Mouse (Mus musculus) ES-E14 (cell line): Measurements from ENCODE around the gene Mknk2. TPM values are rescaled to one million over a fixed set of nuclear protein-coding genes. Genes with fewer than 3 reads are reported as not detected.
"Not testable (repeated sequence)": the region's sequence is repeated elsewhere in the genome, so short reads cannot be mapped to it uniquely, and the experiment has no call there.

Experiments used
- DNase-seq: peaks from one replicate; pipeline ENCODE4 v3.0.0-alpha.2; 2013; ENCODE audit warnings: low read depth, low spot score
- H3K27ac ChIP-seq: 2 replicates; pipeline ENCODE4 v1.5.1; 2012; ENCODE audit warnings: low read depth, mild to moderate bottlenecking, low read length, moderate library complexity, mixed read lengths; ENCODE audit not compliant: poor library complexity, insufficient read depth, severe bottlenecking
- H3K36me3 ChIP-seq: 2 replicates; pipeline ENCODE4 v1.6.1; 2012; ENCODE audit warnings: mild to moderate bottlenecking, low read length, moderate library complexity, mixed read lengths; ENCODE audit not compliant: control insufficient read depth, poor library complexity, insufficient read depth, severe bottlenecking
- H3K4me1 ChIP-seq, 2 experiments: fragments of 150-350 bp in 1 of 2; sonication (generic) in 1 of 2; 2 replicates each; pipeline ENCODE4 v1.6.1; 2012; ENCODE audit warnings: low read length in 2 of 2, mild to moderate bottlenecking in 1 of 2, mixed read lengths in 1 of 2; ENCODE audit not compliant: control insufficient read depth in 2 of 2, insufficient read depth in 2 of 2, poor library complexity in 1 of 2
- H3K4me3 ChIP-seq, 2 experiments: fragments of 150-350 bp in 1 of 2; sonication (generic) in 1 of 2; 2 replicates each; pipeline ENCODE4 v1.5.1; 2012; ENCODE audit warnings: low read length in 2 of 2, low read depth in 1 of 2, mild to moderate bottlenecking in 1 of 2, mixed read lengths in 1 of 2; ENCODE audit not compliant: insufficient read depth in 1 of 2, poor library complexity in 1 of 2, severe bottlenecking in 1 of 2
- H3K9ac ChIP-seq: 2 replicates; pipeline ENCODE4 v1.6.1; 2012; ENCODE audit warnings: low read depth, mild to moderate bottlenecking, low read length, mixed read lengths; ENCODE audit not compliant: poor library complexity, insufficient read depth, severe bottlenecking
- H3K9me3 ChIP-seq: fragments of 150-350 bp; sonication (generic); 2 replicates; pipeline ENCODE4 v1.6.1; 2012; ENCODE audit warnings: low read depth, mild to moderate bottlenecking, low read length; ENCODE audit not compliant: control insufficient read depth, insufficient read depth
- CHD2 ChIP-seq: IDR thresholded peaks from 2 replicates; pipeline ENCODE4 v1.6.1; 2014; ENCODE audit warnings: mild to moderate bottlenecking, low read depth, low read length, inconsistent platforms
- HCFC1 ChIP-seq: IDR thresholded peaks from 2 replicates; pipeline ENCODE4 v1.6.1; 2012; ENCODE audit warnings: low read length, inconsistent platforms, borderline replicate concordance; ENCODE audit not compliant: insufficient read depth
- MAFK ChIP-seq: IDR thresholded peaks from 2 replicates; pipeline ENCODE4 v1.6.1; 2014; ENCODE audit warnings: mild to moderate bottlenecking, low read depth, low read length, inconsistent platforms; ENCODE audit not compliant: insufficient read depth
- ZC3H11A ChIP-seq: IDR thresholded peaks from 2 replicates; pipeline ENCODE4 v1.6.1; 2012; ENCODE audit warnings: low read depth, mild to moderate bottlenecking, inconsistent platforms, low read length, borderline replicate concordance
- ZNF384 ChIP-seq: IDR thresholded peaks from 2 replicates; pipeline ENCODE4 v1.6.1; 2012; ENCODE audit warnings: low read depth, low read length, inconsistent platforms
- in situ Hi-C, 2 experiments: fragments of 600-800 bp; cut with MboI; formaldehyde crosslinking; loops; one replicate each; pipeline ENCODE4 v1.15.1; 2025; ENCODE audit warnings: low sequenced_read_pairs in 2 of 2, inconsistent platforms in 1 of 2; ENCODE audit not compliant: unreplicated experiment in 2 of 2
- total RNA-seq: library from RNA; depleted of rRNA; stranded (reverse); fragments of 300-350 nt; gene quantifications from 2 replicates; pipeline ENCODE4 v1.2.3, GENCODE M21; 2012

Mknk2 gene
- total RNA-seq, 1 experiment, result 40.7 TPM

GRCm38 (mm10) chr10:80653156-80653720, 24.7 kb downstream of the Mknk2 start:
- peaks cover 2% of the 10 kb centered on the region; the same call in 1 of the 2 replicates for H3K36me3 ChIP-seq
- H3K4me1 ChIP-seq, result peaks cover 0 to 17% of the 10 kb centered on the region in 2 experiments; a peak in 2 of 4 replicates
- in situ Hi-C loops, result no loop called here
- H3K9me3 ChIP-seq, result no peaks in the 10 kb centered on the region
- no peak for TF ChIP-seq HCFC1
- DNase-seq, result no peak
- H3K4me3 ChIP-seq, result no peak overlapping the region
- no peak overlapping the region for H3K9ac ChIP-seq
- H3K27ac ChIP-seq, result no peak overlapping the region

GRCm38 (mm10) chr10:80650392-80650791, 27.5 kb downstream of the Mknk2 start:
- Histone ChIP-seq H3K9me3 (no peaks in the 10 kb centered on the region), H3K27ac (no peak overlapping the region; the same call in 1 of the 2 replicates), H3K4me1 (peaks cover 0 to 9% of the 10 kb centered on the region in 2 experiments; a peak in 1 of 4 replicates), H3K36me3 (peaks cover 17% of the 10 kb centered on the region; the same call in 1 of the 2 replicates), H3K4me3 (no peak overlapping the region), H3K9ac (no peak overlapping the region)
- no peak for DNase-seq
- in situ Hi-C loops, result no loop called here
- TF ChIP-seq ZC3H11A (no peak), CHD2 (no peak), HCFC1 (no peak), MAFK (no peak), ZNF384 (no peak)

- H3K9me3 ChIP-seq, H3K27ac ChIP-seq, in situ Hi-C loops, H3K9ac ChIP-seq, H3K4me1 ChIP-seq, H3K4me3 ChIP-seq, DNase-seq: not testable (repeated sequence)
- H3K36me3 ChIP-seq, result peaks cover 22% of the 10 kb centered on the region; the same call in 1 of the 2 replicates
- peak; percentile 86 for TF ChIP-seq ZNF384
These were observed 28.0 kb downstream of the Mknk2 start for GRCm38 (mm10) chr10:80649910-80650309.

GRCm38 (mm10) chr10:80646936-80647335, 31.0 kb downstream of the Mknk2 start:
- TF ChIP-seq ZC3H11A (no peak), MAFK (no peak), HCFC1 (no peak), ZNF384 (no peak), CHD2 (no peak)
- Histone ChIP-seq H3K9me3 (no peaks in the 10 kb centered on the region), H3K9ac (no peak overlapping the region), H3K4me1 (peaks cover 0 to 6% of the 10 kb centered on the region in 2 experiments; a peak in 1 of 4 replicates), H3K27ac (no peak overlapping the region), H3K36me3 (peaks cover 46% of the 10 kb centered on the region; the same call in 1 of the 2 replicates), H3K4me3 (no peak overlapping the region)
- no peak for DNase-seq
- in situ Hi-C loops, result no loop called here

- TF ChIP-seq MAFK (no peak), HCFC1 (no peak), CHD2 (no peak), ZC3H11A (no peak), ZNF384 (no peak)
- no peak overlapping the region for H3K9ac ChIP-seq
- H3K27ac ChIP-seq, result no peak overlapping the region
- no peak overlapping the region for H3K4me3 ChIP-seq
- in situ Hi-C loops, result no loop called here
- H3K36me3 ChIP-seq, result peaks cover 67% of the 10 kb centered on the region
- no peaks in the 10 kb centered on the region for H3K9me3 ChIP-seq
- no peak for DNase-seq
- peaks cover 0 to 14% of the 10 kb centered on the region in 2 experiments; a peak in 2 of 4 replicates for H3K4me1 ChIP-seq
These were observed 42.6 kb downstream of the Mknk2 start for GRCm38 (mm10) chr10:80635345-80635744.
